ENCODE assay signal across 14 mouse cellular contexts in the genomic region with DNA sequence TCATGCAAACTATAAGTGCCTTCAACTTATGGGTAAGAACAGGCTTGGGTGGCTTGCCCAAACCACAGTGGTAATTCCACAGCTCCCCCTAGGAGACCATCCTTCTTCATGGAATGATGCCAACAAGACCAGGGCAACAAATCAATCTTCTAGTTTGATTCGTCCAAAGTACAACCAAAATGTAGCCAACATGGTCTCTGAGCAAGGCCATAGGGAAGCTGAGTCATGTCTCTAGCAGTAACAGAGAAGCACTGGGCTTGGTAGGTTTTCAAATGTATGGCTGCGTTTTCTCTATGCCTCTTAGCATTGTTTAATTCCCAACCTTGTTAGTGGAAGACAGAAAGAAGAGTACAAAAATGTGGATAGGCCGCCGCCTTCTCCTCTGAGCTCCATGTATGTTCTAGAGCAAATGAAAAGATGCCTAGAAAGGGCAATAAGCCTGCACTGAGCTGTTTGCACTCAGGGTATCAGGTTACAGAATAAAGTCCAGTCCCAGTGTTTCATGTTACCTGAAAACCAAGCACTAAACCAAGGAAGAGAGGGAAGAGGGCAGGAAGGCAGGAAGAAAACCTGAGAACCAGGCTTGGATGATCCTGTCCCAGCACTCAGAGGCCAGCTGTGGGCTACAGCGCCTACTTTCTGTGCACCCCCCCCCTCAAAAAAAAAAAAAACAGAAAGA.
DNase-seq lines count a peak whose midpoint lies in the region; ATAC-seq and TF ChIP-seq lines count a peak whose summit lies in the region.
"Had no signal": no experiment of that assay in that cellular context is flagged by ENCODE, and none has a peak within 500 bp of the region (broad histone marks: within the 10 kb centered on the region; RNA-seq: fewer than 3 reads in every experiment).

No protein-coding gene starts in this region.

- H3K9me3 ChIP-seq in heart, embryonic 15.5 days (replicated peaks): no peaks in the 10 kb centered on the region
- no peaks in the 10 kb centered on the region for H3K9me3 ChIP-seq in lung, embryonic 14.5 days (ENCODE audit: low read depth, low read length)
- H3K9me3 ChIP-seq in intestine, embryonic 16.5 days (ENCODE audit: control insufficient read depth, low read length): no peaks in the 10 kb centered on the region
- no peaks in the 10 kb centered on the region for H3K9me3 ChIP-seq in stomach, embryonic 14.5 days (ENCODE audit: control insufficient read depth, low read depth, low read length)
- H3K9me3 ChIP-seq: hindbrain, embryonic 15.5 days; limb, embryonic 15.5 days; midbrain, embryonic 13.5 days; neural tube, embryonic 12.5 days had no signal

- H3K4me2 ChIP-seq in heart, embryonic 15.5 days: no peak overlapping the region
- no peak overlapping the region for H3K4me2 ChIP-seq in lung, embryonic 14.5 days
- no peak overlapping the region for H3K4me2 ChIP-seq in intestine, embryonic 16.5 days (ENCODE audit: low read depth, low read length)
- no peak overlapping the region for H3K4me2 ChIP-seq in stomach, embryonic 14.5 days (replicated peaks; ENCODE audit: low read depth, low read length)
- H3K4me2 ChIP-seq: hindbrain, embryonic 15.5 days; limb, embryonic 15.5 days; midbrain, embryonic 13.5 days; neural tube, embryonic 12.5 days had no signal

- H3K27me3 ChIP-seq in heart, embryonic 15.5 days: no peaks in the 10 kb centered on the region
- H3K27me3 ChIP-seq in lung, embryonic 14.5 days (ENCODE audit: insufficient read depth, low read length): no peaks in the 10 kb centered on the region
- no peaks in the 10 kb centered on the region for H3K27me3 ChIP-seq in intestine, embryonic 16.5 days (replicated peaks; ENCODE audit: control insufficient read depth, insufficient read depth, low read length)
- H3K27me3 ChIP-seq in stomach, embryonic 14.5 days (ENCODE audit: control insufficient read depth, insufficient read depth, low read length): no peaks in the 10 kb centered on the region
- H3K27me3 ChIP-seq: hindbrain, embryonic 15.5 days; limb, embryonic 15.5 days; midbrain, embryonic 13.5 days; neural tube, embryonic 12.5 days had no signal

- no peak for TF ChIP-seq POLR2A in lung, adult 2 months (IDR thresholded peaks at IDR 0.05; ENCODE audit: borderline replicate concordance, extremely low read depth, low read depth, low read length)

- ATAC-seq in heart, embryonic 15.5 days (replicated peaks; ENCODE audit: insufficient number of reproducible peaks, insufficient read depth, low FRiP score, low read depth): no peak
- ATAC-seq in lung, embryonic 14.5 days (ENCODE audit: insufficient read depth): peak; percentile 42; the same call in 1 of the 2 replicates
- peak; percentile 91 for ATAC-seq in intestine, embryonic 16.5 days
- no peak for ATAC-seq in stomach, embryonic 14.5 days (ENCODE audit: insufficient number of reproducible peaks, insufficient read depth, low FRiP score, low read depth)
- ATAC-seq: midbrain, embryonic 13.5 days had no signal

- DNase-seq in heart, adult 11 months: no peak
- peak; percentile 38 for DNase-seq in lung, embryonic 14.5 days
- DNase-seq in lung, adult 2 months: no peak
- no peak for DNase-seq in right cerebral cortex, postnatal 14 days
- DNase-seq in urinary bladder, postnatal 36 days (ENCODE audit: low spot score in 2 of 2): no peak
- DNase-seq: cerebellum, adult 2 months; thymus, postnatal 14 days had no signal

- 0 out of 2 replicates have a peak overlapping the region, but pooled peaks have one; percentile 42 for H3K27ac ChIP-seq in heart, embryonic 15.5 days
- peak overlapping the region; percentile 66 for H3K27ac ChIP-seq in lung, embryonic 14.5 days (ENCODE audit: low read depth)
- peak overlapping the region; percentile 62 for H3K27ac ChIP-seq in intestine, embryonic 16.5 days (ENCODE audit: low read length)
- H3K27ac ChIP-seq in stomach, embryonic 14.5 days (ENCODE audit: low read length): peak overlapping the region; percentile 21; the same call in 1 of the 2 replicates
- H3K27ac ChIP-seq: hindbrain, embryonic 15.5 days; limb, embryonic 15.5 days; midbrain, embryonic 13.5 days; neural tube, embryonic 12.5 days had no signal

- WGBS in heart, embryonic 15.5 days: 77% methylated on average over 5 of the region's 5 CpGs
- 59% methylated on average over 5 of the region's 5 CpGs for WGBS in lung, embryonic 14.5 days
- WGBS in lung, adult 2 months: 69% methylated on average over 5 of the region's 5 CpGs
- 47% methylated on average over 5 of the region's 5 CpGs for WGBS in intestine, embryonic 16.5 days
- WGBS in stomach, embryonic 14.5 days: 51% methylated on average over 5 of the region's 5 CpGs

- no peak overlapping the region for H3K9ac ChIP-seq in heart, embryonic 15.5 days
- no peak overlapping the region for H3K9ac ChIP-seq in lung, embryonic 14.5 days
- H3K9ac ChIP-seq in intestine, embryonic 16.5 days (ENCODE audit: low read depth, low read length): no peak overlapping the region
- no peak overlapping the region for H3K9ac ChIP-seq in stomach, embryonic 14.5 days (replicated peaks; ENCODE audit: low read depth, low read length)
- H3K9ac ChIP-seq: hindbrain, embryonic 15.5 days; limb, embryonic 15.5 days; midbrain, embryonic 13.5 days; neural tube, embryonic 12.5 days had no signal

- H3K4me3 ChIP-seq in heart, embryonic 15.5 days: no peak overlapping the region
- no peak overlapping the region for H3K4me3 ChIP-seq in lung, embryonic 14.5 days (ENCODE audit: low read depth, low read length)
- H3K4me3 ChIP-seq in lung, adult 2 months (replicated peaks; ENCODE audit: extremely low read depth, low read depth, low read length): no peak overlapping the region
- H3K4me3 ChIP-seq in intestine, embryonic 16.5 days (ENCODE audit: low read length): no peak overlapping the region
- H3K4me3 ChIP-seq in stomach, embryonic 14.5 days (ENCODE audit: low read depth, low read length): no peak overlapping the region
- H3K4me3 ChIP-seq: hindbrain, embryonic 15.5 days; limb, embryonic 15.5 days; midbrain, embryonic 13.5 days; neural tube, embryonic 12.5 days had no signal

- H3K4me1 ChIP-seq in heart, embryonic 15.5 days (replicated peaks): peaks cover 55% of the 10 kb centered on the region
- peaks cover 33% of the 10 kb centered on the region for H3K4me1 ChIP-seq in lung, embryonic 14.5 days (ENCODE audit: insufficient read depth)
- H3K4me1 ChIP-seq in lung, adult 2 months (ENCODE audit: control insufficient read depth, insufficient read depth, low read length): peaks cover 29% of the 10 kb centered on the region
- peaks cover 26% of the 10 kb centered on the region for H3K4me1 ChIP-seq in intestine, embryonic 16.5 days (ENCODE audit: control insufficient read depth, insufficient read depth, low read length)
- H3K4me1 ChIP-seq in stomach, embryonic 14.5 days (ENCODE audit: control insufficient read depth, insufficient read depth, low read length): peaks cover 16% of the 10 kb centered on the region; the same call in 1 of the 2 replicates

- H3K36me3 ChIP-seq in heart, embryonic 15.5 days: no peaks in the 10 kb centered on the region
- H3K36me3 ChIP-seq in lung, embryonic 14.5 days (ENCODE audit: insufficient read depth): no peaks in the 10 kb centered on the region
- no peaks in the 10 kb centered on the region for H3K36me3 ChIP-seq in intestine, embryonic 16.5 days (ENCODE audit: control insufficient read depth, insufficient read depth, low read length)
- H3K36me3 ChIP-seq in stomach, embryonic 14.5 days (ENCODE audit: control insufficient read depth, insufficient read depth, low read length): no peaks in the 10 kb centered on the region
- H3K36me3 ChIP-seq: hindbrain, embryonic 15.5 days; limb, embryonic 15.5 days; midbrain, embryonic 13.5 days; neural tube, embryonic 12.5 days had no signal

- no peak for TF ChIP-seq CTCF in lung, embryonic 14.5 days (IDR thresholded peaks at IDR 0.05; ENCODE audit: low read depth)
- no peak for TF ChIP-seq CTCF in lung, adult 2 months (IDR thresholded peaks at IDR 0.05; ENCODE audit: insufficient read depth, low read length)

Comparison
In these comparisons a context has a peak if more than half of its experiments do, and no peak if none do; other contexts are left out.
1. ATAC-seq: peak in lung, embryonic 14.5 days (single experiment) and intestine, embryonic 16.5 days (single experiment); none in heart, embryonic 15.5 days (single experiment) and stomach, embryonic 14.5 days (single experiment).
2. Peak in every context shown above with its lines, with median percentiles within 50 percentile points of each other: H3K27ac ChIP-seq.